Mouse (Mus musculus) neural tube, embryonic 12.5 days (tissue): ENCODE data around the gene Coq2. TPM values are rescaled to one million over a fixed set of nuclear protein-coding genes. Genes with fewer than 3 reads are reported as not detected.

Experiments
- ATAC-seq: fragments of 200-750 bp; cut with Nextera tagmentation; 2 replicates; pipeline ENCODE4 v1.8.0; 2017; ENCODE audit warnings: low read depth, mild to moderate bottlenecking, moderate TSS enrichment, moderate library complexity; ENCODE audit not compliant: low FRiP score
- H3K27ac ChIP-seq: fragments of 300-500 bp; sonication (generic); 2 replicates; pipeline ENCODE4 v1.5.1; 2016
- H3K27me3 ChIP-seq: fragments of 300-500 bp; sonication (generic); replicated peaks from 2 replicates; pipeline ENCODE4 v1.6.1; 2016; ENCODE audit warnings: mild to moderate bottlenecking
- H3K36me3 ChIP-seq: fragments of 300-500 bp; sonication (generic); 2 replicates; pipeline ENCODE4 v1.6.1; 2016; ENCODE audit warnings: mild to moderate bottlenecking
- H3K4me1 ChIP-seq: fragments of 300-500 bp; sonication (generic); 2 replicates; pipeline ENCODE4 v1.6.1; 2016
- H3K4me2 ChIP-seq: fragments of 300-500 bp; sonication (generic); replicated peaks from 2 replicates; pipeline ENCODE4 v1.6.1; 2016; ENCODE audit warnings: mild to moderate bottlenecking
- H3K4me3 ChIP-seq: fragments of 300-500 bp; sonication (generic); 2 replicates; pipeline ENCODE4 v1.5.1; 2016
- H3K9ac ChIP-seq: fragments of 300-500 bp; sonication (generic); 2 replicates; pipeline ENCODE4 v1.6.1; 2016; ENCODE audit warnings: mild to moderate bottlenecking
- H3K9me3 ChIP-seq: fragments of 300-500 bp; sonication (generic); 2 replicates; pipeline ENCODE4 v1.6.1; 2016; ENCODE audit warnings: mild to moderate bottlenecking
- WGBS: fragments of 180-500 bp; shearing (Covaris S2); methylation state at CpG from one replicate; pipeline ENCODE4 v1.1.7; 2016; 5-methylcytosine and 5-hydroxymethylcytosine counted together
- polyA plus RNA-seq: library from polyadenylated mRNA; unstranded; fragments of >200 nt; fragmentation: Nextera tagmentation; extraction: Ambion mirVana; gene quantifications from 2 replicates; pipeline ENCODE4 v1.2.1, GENCODE M21; 2016

Gene Coq2
- polyA plus RNA-seq, 1 experiment from 2014 or later: 47.5 TPM

GRCm38 (mm10) chr5:100632540-100633129 is 42.3 kb downstream of the Coq2 start:
- Histone ChIP-seq H3K4me1 (no peaks in the 10 kb centered on the region), H3K27me3 (no peaks in the 10 kb centered on the region), H3K36me3 (no peaks in the 10 kb centered on the region), H3K9ac (no peak overlapping the region), H3K4me3 (no peak overlapping the region), H3K4me2 (no peak overlapping the region), H3K27ac (no peak overlapping the region), H3K9me3 (no peaks in the 10 kb centered on the region)
- WGBS: 89% methylated on average over 8 of the region's 8 CpGs
- ATAC-seq: no peak

GRCm38 (mm10) chr5:100628807-100629206 is 46.1 kb downstream of the Coq2 start:
- Histone ChIP-seq H3K36me3 (no peaks in the 10 kb centered on the region), H3K27ac (no peak overlapping the region), H3K4me2 (no peak overlapping the region), H3K27me3 (no peaks in the 10 kb centered on the region), H3K9ac (no peak overlapping the region), H3K4me1 (no peaks in the 10 kb centered on the region), H3K9me3 (no peaks in the 10 kb centered on the region), H3K4me3 (no peak overlapping the region)
- no peak for ATAC-seq
- WGBS: 98% methylated on average over 4 of the region's 4 CpGs

- Histone ChIP-seq H3K9ac (no peak overlapping the region), H3K27me3 (no peaks in the 10 kb centered on the region), H3K36me3 (no peaks in the 10 kb centered on the region), H3K4me3 (no peak overlapping the region), H3K27ac (no peak overlapping the region), H3K4me2 (no peak overlapping the region), H3K9me3 (no peaks in the 10 kb centered on the region), H3K4me1 (no peaks in the 10 kb centered on the region; the same call in 1 of the 2 replicates)
- ATAC-seq: no peak
- WGBS: 76% methylated on average over 6 of the region's 6 CpGs
Observed at GRCm38 (mm10) chr5:100626526-100626925, 48.4 kb downstream of the Coq2 start.

GRCm38 (mm10) chr5:100624743-100625360 is 50.1 kb downstream of the Coq2 start:
- 79% methylated on average over 9 of the region's 9 CpGs for WGBS
- no peak overlapping the region for H3K4me2 ChIP-seq
- H3K9ac ChIP-seq: no peak overlapping the region
- no peak overlapping the region for H3K4me3 ChIP-seq
- no peaks in the 10 kb centered on the region for H3K27me3 ChIP-seq
- H3K36me3 ChIP-seq: no peaks in the 10 kb centered on the region
- no peaks in the 10 kb centered on the region; the same call in 1 of the 2 replicates for H3K4me1 ChIP-seq
- ATAC-seq: no peak
- H3K27ac ChIP-seq: no peak overlapping the region
- no peaks in the 10 kb centered on the region for H3K9me3 ChIP-seq

GRCm38 (mm10) chr5:100622509-100623163 is 52.3 kb downstream of the Coq2 start:
- Histone ChIP-seq H3K36me3 (no peaks in the 10 kb centered on the region), H3K4me1 (no peaks in the 10 kb centered on the region; the same call in 1 of the 2 replicates), H3K27ac (no peak overlapping the region), H3K9ac (no peak overlapping the region), H3K9me3 (no peaks in the 10 kb centered on the region), H3K27me3 (no peaks in the 10 kb centered on the region), H3K4me3 (no peak overlapping the region), H3K4me2 (no peak overlapping the region)
- no peak for ATAC-seq
- WGBS: 91% methylated on average over 12 of the region's 12 CpGs

GRCm38 (mm10) chr5:100621876-100622508 is 52.9 kb downstream of the Coq2 start:
- no peak for ATAC-seq
- WGBS: 69% methylated on average over 8 of the region's 8 CpGs
- Histone ChIP-seq H3K4me1 (no peaks in the 10 kb centered on the region; the same call in 1 of the 2 replicates), H3K9me3 (no peaks in the 10 kb centered on the region), H3K27me3 (no peaks in the 10 kb centered on the region), H3K4me2 (no peak overlapping the region), H3K4me3 (no peak overlapping the region), H3K27ac (no peak overlapping the region), H3K36me3 (no peaks in the 10 kb centered on the region), H3K9ac (no peak overlapping the region)

GRCm38 (mm10) chr5:100620952-100621351 is 54.0 kb downstream of the Coq2 start:
- no peak for ATAC-seq
- H3K4me1 ChIP-seq: no peaks in the 10 kb centered on the region; the same call in 1 of the 2 replicates
- H3K27me3 ChIP-seq: no peaks in the 10 kb centered on the region
- H3K27ac ChIP-seq: no peak overlapping the region
- no peak overlapping the region for H3K9ac ChIP-seq
- H3K9me3 ChIP-seq: no peaks in the 10 kb centered on the region
- no peak overlapping the region for H3K4me2 ChIP-seq
- H3K4me3 ChIP-seq: no peak overlapping the region
- WGBS: 75% methylated on average over 9 of the region's 9 CpGs
- no peaks in the 10 kb centered on the region for H3K36me3 ChIP-seq

- H3K4me1 ChIP-seq: no peaks in the 10 kb centered on the region; the same call in 1 of the 2 replicates
- H3K36me3 ChIP-seq: no peaks in the 10 kb centered on the region
- no peak overlapping the region for H3K9ac ChIP-seq
- H3K4me2 ChIP-seq: no peak overlapping the region
- no peaks in the 10 kb centered on the region for H3K27me3 ChIP-seq
- 89% methylated on average over 15 of the region's 15 CpGs for WGBS
- H3K4me3 ChIP-seq: no peak overlapping the region
- no peaks in the 10 kb centered on the region for H3K9me3 ChIP-seq
- no peak for ATAC-seq
- no peak overlapping the region for H3K27ac ChIP-seq
Observed at GRCm38 (mm10) chr5:100619586-100620275, 55.2 kb downstream of the Coq2 start.

GRCm38 (mm10) chr5:100613896-100614768 is 60.8 kb downstream of the Coq2 start:
- Histone ChIP-seq H3K4me2 (no peak overlapping the region), H3K9me3 (no peaks in the 10 kb centered on the region), H3K4me3 (no peak overlapping the region), H3K27me3 (no peaks in the 10 kb centered on the region), H3K4me1 (no peaks in the 10 kb centered on the region), H3K36me3 (no peaks in the 10 kb centered on the region), H3K27ac (no peak overlapping the region), H3K9ac (no peak overlapping the region)
- WGBS: 89% methylated on average over 17 of the region's 17 CpGs
- no peak for ATAC-seq

- no peak overlapping the region for H3K9ac ChIP-seq
- no peaks in the 10 kb centered on the region for H3K27me3 ChIP-seq
Observed at GRCm38 (mm10) chr5:100607868-100608267, 67.1 kb downstream of the Coq2 start.

GRCm38 (mm10) chr5:100607090-100607762 is 67.7 kb downstream of the Coq2 start:
- H3K4me2 ChIP-seq: no peak overlapping the region
- H3K9ac ChIP-seq: no peak overlapping the region
- H3K4me3 ChIP-seq: no peak overlapping the region
- 73% methylated on average over 4 of the region's 4 CpGs for WGBS
- no peaks in the 10 kb centered on the region for H3K9me3 ChIP-seq
- H3K27ac ChIP-seq: no peak overlapping the region
- no peaks in the 10 kb centered on the region for H3K27me3 ChIP-seq
- no peaks in the 10 kb centered on the region for H3K36me3 ChIP-seq
- H3K4me1 ChIP-seq: no peaks in the 10 kb centered on the region
- no peak for ATAC-seq

More at GRCm38 (mm10) chr5:100607868-100608267, 67.1 kb downstream of the Coq2 start:
- no peaks in the 10 kb centered on the region for H3K4me1 ChIP-seq
- H3K9me3 ChIP-seq: no peaks in the 10 kb centered on the region
- H3K36me3 ChIP-seq: no peaks in the 10 kb centered on the region
- no peak for ATAC-seq
- no peak overlapping the region for H3K4me3 ChIP-seq
- no peak overlapping the region for H3K4me2 ChIP-seq
- WGBS: 89% methylated on average over 9 of the region's 9 CpGs
- H3K27ac ChIP-seq: no peak overlapping the region
